Mouse (Mus musculus) liver, embryonic 14.5 days (tissue): ENCODE measurements around the gene Ppp1r37. TPM values are rescaled to one million over a fixed set of nuclear protein-coding genes. Genes with fewer than 3 reads are reported as not detected.
"Not testable (repeated sequence)": the region's sequence is repeated elsewhere in the genome, so short reads cannot be mapped to it uniquely, and the experiment has no call there.

Source experiments
- ATAC-seq: fragments of 200-750 bp; cut with Nextera tagmentation; 2 replicates; pipeline ENCODE4 v1.8.0; 2017; ENCODE audit warnings: moderate number of reproducible peaks, mild to moderate bottlenecking, moderate library complexity; ENCODE audit not compliant: insufficient read depth
- DNase-seq, 3 experiments: peaks; one replicate each; pipeline ENCODE4 v3.0.0-alpha.2; 2012 to 2013; ENCODE audit warnings: low read depth in 3 of 3, low spot score in 3 of 3
- H3K27ac ChIP-seq: fragments of 300-500 bp; sonication (generic); 2 replicates; pipeline ENCODE4 v1.5.1; 2014; ENCODE audit warnings: moderate library complexity, mild to moderate bottlenecking, control low read depth, inconsistent platforms
- H3K27me3 ChIP-seq: fragments of 300-500 bp; sonication (generic); 2 replicates; pipeline ENCODE4 v1.6.1; 2014; ENCODE audit warnings: mild to moderate bottlenecking, low read length, moderate library complexity; ENCODE audit not compliant: control insufficient read depth, insufficient read depth
- H3K36me3 ChIP-seq: fragments of 300-500 bp; sonication (generic); replicated peaks from 2 replicates; pipeline ENCODE4 v1.6.1; 2014; ENCODE audit warnings: low read depth; ENCODE audit not compliant: control insufficient read depth, insufficient read depth
- H3K4me1 ChIP-seq, 2 experiments: fragments of 200-500 bp in 1 of 2; fragments of 300-500 bp in 1 of 2; sonication (generic) in 1 of 2; replicated peaks; 2 replicates each; pipeline ENCODE4 v1.6.1; 2012 to 2014; ENCODE audit warnings: antibody characterized with exemption in 1 of 2, inconsistent platforms in 1 of 2, low read length in 1 of 2; ENCODE audit not compliant: control insufficient read depth in 2 of 2, insufficient read depth in 2 of 2
- H3K4me2 ChIP-seq: fragments of 300-500 bp; sonication (generic); 2 replicates; pipeline ENCODE4 v1.6.1; 2014; ENCODE audit warnings: low read depth, mild to moderate bottlenecking, control low read depth, moderate library complexity
- H3K4me3 ChIP-seq, 2 experiments: fragments of 200-500 bp in 1 of 2; fragments of 300-500 bp in 1 of 2; sonication (generic) in 1 of 2; 2 replicates each; pipeline ENCODE4 v1.5.1; 2012 to 2014; ENCODE audit warnings: low read depth in 2 of 2, low read length in 2 of 2, mild to moderate bottlenecking in 2 of 2, control low read depth in 1 of 2, inconsistent platforms in 1 of 2, moderate library complexity in 1 of 2; ENCODE audit not compliant: insufficient read depth in 1 of 2
- H3K9ac ChIP-seq: fragments of 300-500 bp; sonication (generic); replicated peaks from 2 replicates; pipeline ENCODE4 v1.6.1; 2014; ENCODE audit warnings: mild to moderate bottlenecking, control low read depth, moderate library complexity
- H3K9me3 ChIP-seq: fragments of 300-500 bp; sonication (generic); 2 replicates; pipeline ENCODE4 v1.6.1; 2016; ENCODE audit warnings: low read length, mixed read lengths; ENCODE audit not compliant: control insufficient read depth
- CTCF ChIP-seq: IDR thresholded peaks from 2 replicates; pipeline ENCODE4 v1.5.1; 2016; ENCODE audit warnings: antibody characterized with exemption, low read depth, control low read depth
- EP300 ChIP-seq: IDR thresholded peaks from 2 replicates; pipeline ENCODE4 v1.6.1; 2016; ENCODE audit warnings: antibody characterized with exemption, low read depth
- WGBS: fragments of 180-500 bp; shearing (Covaris S2); extraction: QIAGEN DNeasy Blood & Tissue Kit; methylation state at CpG from one replicate; pipeline ENCODE4 v1.1.7; 2014; ENCODE audit not compliant: insufficient replicate concordance; 5-methylcytosine and 5-hydroxymethylcytosine counted together
- polyA plus RNA-seq, 2 experiments: library from polyadenylated mRNA; depleted of rRNA in 1 of 2; stranded (reverse) in 1 of 2; unstranded in 1 of 2; fragments of >200 nt; fragmentation: Nextera tagmentation in 1 of 2; extraction: Ambion mirVana in 1 of 2; gene quantifications; 2 replicates each; pipeline versions ENCODE4 v1.2.1 to v1.2.3; 2012 to 2014

The Ppp1r37 gene
- polyA plus RNA-seq, 2 experiments = 1.5 to 21.8 TPM

DNA sequence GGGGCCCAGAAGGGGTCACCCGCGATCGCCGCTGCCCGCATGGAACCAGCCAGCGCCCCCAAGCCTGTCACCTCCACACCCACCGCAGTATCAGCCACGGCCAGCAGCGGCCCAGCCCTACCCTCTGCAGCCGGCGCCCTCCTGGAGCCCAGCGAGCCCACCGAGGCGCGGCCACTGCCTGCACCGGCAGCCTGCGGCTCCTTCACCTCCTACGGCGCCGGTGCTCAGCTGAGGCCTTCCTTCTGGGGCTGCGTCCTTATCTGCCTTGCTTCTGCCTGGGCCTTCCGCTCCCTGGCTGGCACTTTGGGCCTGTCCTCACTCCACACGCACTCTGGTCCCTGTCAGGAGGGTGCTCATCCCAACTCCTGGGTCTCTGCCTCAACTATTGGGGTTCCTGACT lies 42.8 kb downstream of the Ppp1r37 start:
- no peak for DNase-seq
- H3K9ac ChIP-seq = no peak overlapping the region; the same call in 1 of the 2 replicates

DNA sequence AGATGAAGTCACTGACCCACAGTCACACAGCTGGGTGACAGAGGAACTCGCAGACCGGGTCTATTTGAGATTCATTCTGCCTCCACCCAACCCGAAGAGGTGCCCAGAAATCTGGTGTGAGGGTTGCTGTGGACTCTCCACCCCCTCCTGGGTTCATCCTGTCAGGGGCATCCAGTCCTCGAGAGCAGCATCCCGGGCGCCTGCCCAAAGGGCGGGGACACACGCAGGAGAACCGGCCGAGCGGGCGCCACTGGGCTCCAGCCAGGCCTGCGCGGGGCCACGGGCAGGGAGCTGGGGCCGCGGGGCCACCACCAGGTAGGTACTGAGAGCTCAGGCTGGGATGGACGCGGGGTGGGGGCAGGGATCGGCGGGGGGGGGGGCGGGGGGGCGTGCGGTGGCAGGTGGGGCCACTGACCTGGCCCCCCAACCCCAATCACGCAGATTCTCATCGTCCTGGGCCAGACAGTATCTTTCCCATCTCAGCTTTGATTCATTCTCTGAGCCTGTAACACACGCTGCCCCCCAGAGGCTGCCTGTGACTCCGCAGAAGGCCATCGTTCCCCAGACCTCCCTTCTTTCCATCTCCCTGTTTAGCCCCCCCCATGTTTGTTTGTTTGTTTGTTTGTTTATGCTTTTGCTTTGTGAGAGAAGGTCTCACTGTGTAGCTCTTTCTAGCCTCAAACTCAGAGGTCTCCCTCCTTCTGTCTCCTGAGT lies 45.1 kb downstream of the Ppp1r37 start, which contains the start of gene Nkpd1:
Gene Nkpd1 (plus strand): TSS at position 187 of the 714 bp plus-strand sequence.
- peaks cover 59% of the 10 kb centered on the region for H3K27me3 ChIP-seq
- no peaks in the 10 kb centered on the region for H3K36me3 ChIP-seq
- H3K9ac ChIP-seq = no peak within 1 kb of the TSS
- H3K4me3 ChIP-seq = no peak within 1 kb of the TSS
- no peak within 1 kb of the TSS for H3K4me2 ChIP-seq
- ATAC-seq (no peak), DNase-seq (no peak)
- no peaks in the 10 kb centered on the region for H3K9me3 ChIP-seq
- WGBS = 3% methylated on average over 26 of the region's 29 CpGs
- no peak within 1 kb of the TSS for H3K27ac ChIP-seq
- TF ChIP-seq EP300 (no peak), CTCF (peak; percentile 49)
- H3K4me1 ChIP-seq = no peaks in the 10 kb centered on the region

More for the DNA sequence above, 42.8 kb downstream of the Ppp1r37 start:
- Histone ChIP-seq H3K27me3 (peaks cover 81% of the 10 kb centered on the region), H3K27ac (no peak overlapping the region), H3K4me1 (no peaks in the 10 kb centered on the region), H3K4me3 (peak overlapping the region in 1 of 2 experiments; percentile 16; a peak in 1 of 4 replicates), H3K9me3 (no peaks in the 10 kb centered on the region), H3K4me2 (peak overlapping the region; percentile 39), H3K36me3 (no peaks in the 10 kb centered on the region)
- ATAC-seq = no peak
- WGBS = 6% methylated on average over 23 of the region's 23 CpGs
- TF ChIP-seq CTCF (no peak), EP300 (no peak)

DNA sequence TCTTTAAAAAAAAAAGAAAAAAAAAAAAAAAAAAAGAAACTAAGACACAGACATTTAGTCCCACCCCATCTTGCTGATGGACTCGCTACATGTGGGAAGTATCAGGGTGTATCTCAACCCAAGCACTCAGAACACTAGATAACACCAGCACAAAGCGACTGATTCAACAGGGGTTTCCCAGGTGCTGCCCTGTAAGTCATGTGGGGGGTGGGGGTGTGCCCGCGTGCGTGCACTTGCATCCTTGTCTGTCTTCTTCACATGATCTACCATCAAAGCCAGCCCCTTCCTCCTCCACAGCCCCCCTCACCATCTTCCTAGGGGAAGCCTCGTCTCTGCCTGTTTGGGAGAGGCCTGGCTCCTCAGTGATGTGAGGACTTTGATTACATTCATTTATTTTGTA lies 50.5 kb downstream of the Ppp1r37 start:
- ATAC-seq = no peak
- no peak overlapping the region for H3K4me3 ChIP-seq
- WGBS = 60% methylated on average over 6 of the region's 6 CpGs
- H3K27me3 ChIP-seq = peaks cover 6% of the 10 kb centered on the region; the same call in 1 of the 2 replicates
- no peak overlapping the region for H3K9ac ChIP-seq
- no peak overlapping the region for H3K27ac ChIP-seq
- H3K4me1 ChIP-seq = peaks cover 7 to 10% of the 10 kb centered on the region in 2 experiments
- no peak for TF ChIP-seq EP300
- TF ChIP-seq CTCF = no peak
- no peak overlapping the region for H3K4me2 ChIP-seq
- H3K36me3 ChIP-seq = no peaks in the 10 kb centered on the region
- no peaks in the 10 kb centered on the region for H3K9me3 ChIP-seq
- no peak for DNase-seq

DNA sequence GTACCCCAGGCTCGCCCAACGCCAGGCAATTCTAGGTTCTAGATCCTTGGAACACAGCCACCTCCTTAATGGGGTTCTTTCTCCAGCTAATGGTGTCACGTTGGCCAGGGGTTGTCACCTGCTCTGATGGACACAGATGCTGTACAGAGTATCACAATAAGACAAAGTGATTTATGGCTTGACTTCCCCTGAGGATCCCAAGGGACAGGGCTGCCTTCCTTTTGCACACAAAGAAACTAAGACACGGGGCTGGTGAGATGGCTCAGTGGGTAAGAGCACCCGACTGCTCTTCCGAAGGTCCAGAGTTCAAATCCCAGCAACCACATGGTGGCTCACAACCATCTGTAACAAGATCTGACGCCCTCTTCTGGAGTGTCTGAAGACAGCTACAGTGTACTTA lies 50.9 kb downstream of the Ppp1r37 start:
- H3K27ac ChIP-seq, H3K4me3 ChIP-seq: not testable (repeated sequence)
- 72% methylated on average over 6 of the region's 7 CpGs for WGBS

DNA sequence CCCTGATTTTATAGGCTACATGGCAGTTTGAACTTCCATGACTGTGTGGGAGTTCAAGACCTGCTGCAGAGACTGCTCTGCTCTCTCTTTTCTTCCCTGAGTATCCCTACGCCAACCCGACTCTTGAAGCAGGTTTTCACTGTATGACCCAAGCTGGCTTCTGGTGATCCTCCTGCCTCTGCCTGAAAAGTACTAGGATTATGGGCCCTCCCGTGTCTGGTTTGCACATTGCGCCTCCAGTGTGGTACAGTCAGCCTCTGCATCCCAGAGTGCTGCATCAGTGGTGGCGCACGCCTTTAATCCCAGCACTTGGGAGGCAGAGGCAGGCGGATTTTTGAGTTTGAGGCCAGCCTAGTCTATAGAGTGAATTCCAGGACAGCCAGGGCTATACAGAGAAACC lies 53.1 kb downstream of the Ppp1r37 start:
- H3K4me2 ChIP-seq = peak overlapping the region; percentile 78
- H3K9me3 ChIP-seq = no peaks in the 10 kb centered on the region
- TF ChIP-seq EP300 (no peak), CTCF (no peak)
- H3K4me3 ChIP-seq = peak overlapping the region in 1 of 2 experiments; percentile 76; a peak in 1 of 4 replicates
- DNase-seq (no peak), ATAC-seq (no peak)
- no peaks in the 10 kb centered on the region for H3K27me3 ChIP-seq
- H3K36me3 ChIP-seq = no peaks in the 10 kb centered on the region
- 73% methylated on average over 7 of the region's 7 CpGs for WGBS
- H3K4me1 ChIP-seq = peaks cover 7 to 13% of the 10 kb centered on the region in 2 experiments
- no peak overlapping the region for H3K27ac ChIP-seq
- H3K9ac ChIP-seq = no peak overlapping the region

More for the DNA sequence above, 50.9 kb downstream of the Ppp1r37 start:
- not testable (repeated sequence) for H3K4me2 ChIP-seq, H3K4me1 ChIP-seq, DNase-seq, ATAC-seq, H3K36me3 ChIP-seq, H3K9ac ChIP-seq, H3K27me3 ChIP-seq, H3K9me3 ChIP-seq
